Mouse (Mus musculus): Measurements from ENCODE around the gene Igfbp6. TPM values are rescaled to one million over a fixed set of nuclear protein-coding genes. Genes with fewer than 3 reads are reported as not detected.
"Not testable (repeated sequence)": the region's sequence is repeated elsewhere in the genome, so short reads cannot be mapped to it uniquely, and the experiment has no call there.

The Igfbp6 gene
- polyA plus RNA-seq, 1 experiment from 2014 or later, result not detected

GRCm38 (mm10) chr15:102150301-102151135 is 6.4 kb downstream of the Igfbp6 start, which contains the start of gene Soat2:
Gene Soat2, plus strand, starts transcription at chr15:102150526.
- 55% methylated on average over 20 of the region's 20 CpGs for WGBS
- H3K27me3 ChIP-seq (ENCODE audit: insufficient read depth, poor library complexity, severe bottlenecking), result peaks cover 17% of the 10 kb centered on the region
- no peaks in the 10 kb centered on the region for H3K9me3 ChIP-seq
- no peak for DNase-seq (ENCODE audit: low spot score)
- H3K36me3 ChIP-seq, result no peaks in the 10 kb centered on the region
- peak within 1 kb of the TSS; percentile 13; the same call in 1 of the 2 replicates for H3K4me3 ChIP-seq
- peaks cover 30% of the 10 kb centered on the region for H3K4me1 ChIP-seq (replicated peaks)
- peak within 1 kb of the TSS; percentile 70 for H3K27ac ChIP-seq

- Histone ChIP-seq H3K27me3 (ENCODE audit: insufficient read depth, poor library complexity, severe bottlenecking) (peaks cover 8% of the 10 kb centered on the region; the same call in 1 of the 2 replicates), H3K4me1 (replicated peaks) (peaks cover 45% of the 10 kb centered on the region), H3K27ac (peak overlapping the region; percentile 76), H3K4me3 (no peak overlapping the region), H3K9me3 (no peaks in the 10 kb centered on the region), H3K36me3 (no peaks in the 10 kb centered on the region)
- peak; percentile 38 for DNase-seq (ENCODE audit: low spot score)
- 21% methylated on average over 4 of the region's 4 CpGs for WGBS
Observed at GRCm38 (mm10) chr15:102152646-102153045, 8.5 kb downstream of the Igfbp6 start.

GRCm38 (mm10) chr15:102155006-102155405 is 10.8 kb downstream of the Igfbp6 start:
- 92% methylated on average over 6 of the region's 6 CpGs for WGBS
- DNase-seq (ENCODE audit: low spot score); H3K36me3 ChIP-seq; H3K27me3 ChIP-seq (ENCODE audit: insufficient read depth, poor library complexity, severe bottlenecking); H3K4me3 ChIP-seq; H3K9me3 ChIP-seq; H3K27ac ChIP-seq: not testable (repeated sequence)
- peaks cover 47% of the 10 kb centered on the region for H3K4me1 ChIP-seq (replicated peaks)

- H3K27me3 ChIP-seq (ENCODE audit: insufficient read depth, poor library complexity, severe bottlenecking), result 0 out of 2 replicates have a peak, but pooled peaks cover 8% of the 10 kb centered on the region
- peak overlapping the region; percentile 77 for H3K27ac ChIP-seq
- H3K4me3 ChIP-seq, result peak overlapping the region; percentile 3; the same call in 1 of the 2 replicates
- H3K9me3 ChIP-seq, result no peaks in the 10 kb centered on the region
- WGBS, result 29% methylated on average over 20 of the region's 20 CpGs
- DNase-seq (ENCODE audit: low spot score), result peak; percentile 50
- no peaks in the 10 kb centered on the region for H3K36me3 ChIP-seq
- peaks cover 49% of the 10 kb centered on the region for H3K4me1 ChIP-seq (replicated peaks)
Observed at GRCm38 (mm10) chr15:102156836-102157235, 12.7 kb downstream of the Igfbp6 start.

GRCm38 (mm10) chr15:102160415-102161060 is 16.4 kb downstream of the Igfbp6 start:
- no peak for DNase-seq (ENCODE audit: low spot score)
- 62% methylated on average over 27 of the region's 27 CpGs for WGBS
- H3K9me3 ChIP-seq, result no peaks in the 10 kb centered on the region
- peak overlapping the region; percentile 18 for H3K27ac ChIP-seq
- 0 out of 2 replicates have a peak, but pooled peaks cover 8% of the 10 kb centered on the region for H3K27me3 ChIP-seq (ENCODE audit: insufficient read depth, poor library complexity, severe bottlenecking)
- no peaks in the 10 kb centered on the region for H3K36me3 ChIP-seq
- no peak overlapping the region for H3K4me3 ChIP-seq
- H3K4me1 ChIP-seq (replicated peaks), result peaks cover 35% of the 10 kb centered on the region

- 62% methylated on average over 3 of the region's 3 CpGs for WGBS
- no peak for DNase-seq (ENCODE audit: low spot score)
- no peak overlapping the region for H3K27ac ChIP-seq
- peaks cover 15% of the 10 kb centered on the region; the same call in 1 of the 2 replicates for H3K4me1 ChIP-seq (replicated peaks)
- H3K9me3 ChIP-seq, result no peaks in the 10 kb centered on the region
- H3K36me3 ChIP-seq, result no peaks in the 10 kb centered on the region
- H3K27me3 ChIP-seq (ENCODE audit: insufficient read depth, poor library complexity, severe bottlenecking), result 0 out of 2 replicates have a peak, but pooled peaks cover 8% of the 10 kb centered on the region
- no peak overlapping the region for H3K4me3 ChIP-seq
Observed at GRCm38 (mm10) chr15:102163900-102164693, 19.9 kb downstream of the Igfbp6 start.

GRCm38 (mm10) chr15:102165468-102166100 is 21.4 kb downstream of the Igfbp6 start:
- H3K27ac ChIP-seq, result no peak overlapping the region
- H3K9me3 ChIP-seq, result no peaks in the 10 kb centered on the region
- peaks cover 11% of the 10 kb centered on the region; the same call in 1 of the 2 replicates for H3K4me1 ChIP-seq (replicated peaks)
- H3K4me3 ChIP-seq, result no peak overlapping the region
- WGBS, result 59% methylated on average over 6 of the region's 6 CpGs
- H3K27me3 ChIP-seq (ENCODE audit: insufficient read depth, poor library complexity, severe bottlenecking), result 0 out of 2 replicates have a peak, but pooled peaks cover 5% of the 10 kb centered on the region
- DNase-seq (ENCODE audit: low spot score), result no peak
- no peaks in the 10 kb centered on the region for H3K36me3 ChIP-seq

GRCm38 (mm10) chr15:102167620-102168021 is 23.5 kb downstream of the Igfbp6 start:
- Histone ChIP-seq H3K9me3 (no peaks in the 10 kb centered on the region), H3K4me1 (replicated peaks) (0 out of 2 replicates have a peak, but pooled peaks cover 6% of the 10 kb centered on the region), H3K27me3 (ENCODE audit: insufficient read depth, poor library complexity, severe bottlenecking) (no peaks in the 10 kb centered on the region), H3K4me3 (no peak overlapping the region), H3K27ac (no peak overlapping the region), H3K36me3 (no peaks in the 10 kb centered on the region)
- DNase-seq (ENCODE audit: low spot score), result no peak
- WGBS, result 60% methylated on average over 6 of the region's 6 CpGs

- no peak for DNase-seq (ENCODE audit: low spot score)
- no peaks in the 10 kb centered on the region for H3K36me3 ChIP-seq
- H3K4me3 ChIP-seq, result no peak overlapping the region
- H3K9me3 ChIP-seq, result no peaks in the 10 kb centered on the region
- 67% methylated on average over 2 of the region's 2 CpGs for whole genome bisulfite sequencing
- 0 out of 2 replicates have a peak, but pooled peaks cover 6% of the 10 kb centered on the region for H3K4me1 ChIP-seq (replicated peaks)
- no peak overlapping the region for H3K27ac ChIP-seq
- no peaks in the 10 kb centered on the region for H3K27me3 ChIP-seq (ENCODE audit: insufficient read depth, poor library complexity, severe bottlenecking)
Observed at GRCm38 (mm10) chr15:102169064-102169463, 24.9 kb downstream of the Igfbp6 start.

GRCm38 (mm10) chr15:102173581-102173980 is 29.4 kb downstream of the Igfbp6 start:
- Histone ChIP-seq H3K9me3 (no peaks in the 10 kb centered on the region), H3K4me1 (replicated peaks) (no peaks in the 10 kb centered on the region), H3K4me3 (no peak overlapping the region), H3K27me3 (ENCODE audit: insufficient read depth, poor library complexity, severe bottlenecking) (no peaks in the 10 kb centered on the region), H3K27ac (no peak overlapping the region), H3K36me3 (peaks cover 8% of the 10 kb centered on the region; the same call in 1 of the 2 replicates)
- WGBS, result 88% methylated on average over 3 of the region's 3 CpGs
- DNase-seq (ENCODE audit: low spot score), result no peak

GRCm38 (mm10) chr15:102175736-102176319 is 31.7 kb downstream of the Igfbp6 start:
- Histone ChIP-seq H3K9me3 (no peaks in the 10 kb centered on the region), H3K4me3 (no peak overlapping the region), H3K4me1 (replicated peaks) (no peaks in the 10 kb centered on the region), H3K27me3 (ENCODE audit: insufficient read depth, poor library complexity, severe bottlenecking) (no peaks in the 10 kb centered on the region), H3K36me3 (peaks cover 16% of the 10 kb centered on the region; the same call in 1 of the 2 replicates), H3K27ac (no peak overlapping the region)
- WGBS, result 91% methylated on average over 16 of the region's 16 CpGs
- no peak for DNase-seq (ENCODE audit: low spot score)

Data from hindbrain, embryonic 10.5 days (tissue).